Mouse (Mus musculus): ENCODE measurements around the gene Aldh4a1. TPM values are rescaled to one million over a fixed set of nuclear protein-coding genes. Genes with fewer than 3 reads are reported as not detected.
A peak's percentile ranks its signal among the peaks of the same experiment; 100 is the strongest.

The Aldh4a1 gene
- polyA plus RNA-seq, 1 experiment from 2014 or later = 19.6 TPM

GRCm38 (mm10) chr4:139630171-139630570 lies 7.5 kb downstream of the Aldh4a1 start:
- Histone ChIP-seq H3K36me3 (0 out of 2 replicates have a peak, but pooled peaks cover 3% of the 10 kb centered on the region), H3K27ac (replicated peaks) (no peak overlapping the region), H3K4me1 (no peaks in the 10 kb centered on the region), H3K9me3 (no peaks in the 10 kb centered on the region), H3K4me3 (no peak overlapping the region), H3K9ac (replicated peaks) (no peak overlapping the region), H3K4me2 (replicated peaks) (no peak overlapping the region), H3K27me3 (no peaks in the 10 kb centered on the region)
- no peak for ATAC-seq (ENCODE audit: low FRiP score, low read depth)
- 74% methylated on average over 10 of the region's 10 CpGs for WGBS

DNA sequence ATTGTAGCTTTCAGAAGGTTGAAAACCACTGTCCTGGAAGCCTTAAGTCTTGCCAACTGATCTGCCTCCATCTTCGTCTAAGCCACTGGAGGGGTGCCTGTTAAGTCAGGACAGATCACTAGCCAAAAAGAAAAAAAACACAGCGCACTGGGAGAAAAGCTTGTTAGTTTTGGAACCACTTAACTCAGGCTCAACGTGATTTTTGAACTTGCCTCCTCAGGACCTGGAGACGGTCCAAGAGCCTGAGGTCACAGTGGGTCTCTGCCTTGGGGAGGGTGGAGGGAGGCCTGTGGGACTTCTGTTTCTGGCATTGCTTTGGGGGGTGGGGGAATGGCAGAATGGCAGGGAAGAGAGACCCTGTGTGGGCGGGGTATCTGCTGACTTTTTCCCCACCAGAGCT lies 8.5 kb downstream of the Aldh4a1 start:
- Histone ChIP-seq H3K4me1 (no peaks in the 10 kb centered on the region), H3K9ac (replicated peaks) (no peak overlapping the region), H3K4me3 (no peak overlapping the region), H3K9me3 (no peaks in the 10 kb centered on the region), H3K27ac (replicated peaks) (no peak overlapping the region), H3K36me3 (0 out of 2 replicates have a peak, but pooled peaks cover 3% of the 10 kb centered on the region), H3K4me2 (replicated peaks) (no peak overlapping the region), H3K27me3 (no peaks in the 10 kb centered on the region)
- ATAC-seq (ENCODE audit: low FRiP score, low read depth) = no peak
- WGBS = 79% methylated on average over 5 of the region's 5 CpGs

- no peaks in the 10 kb centered on the region for H3K27me3 ChIP-seq
- 0 out of 2 replicates have a peak, but pooled peaks cover 3% of the 10 kb centered on the region for H3K36me3 ChIP-seq
- no peak overlapping the region for H3K9ac ChIP-seq (replicated peaks)
- no peak overlapping the region for H3K4me2 ChIP-seq (replicated peaks)
- no peaks in the 10 kb centered on the region for H3K4me1 ChIP-seq
- no peak overlapping the region for H3K27ac ChIP-seq (replicated peaks)
- no peak for ATAC-seq (ENCODE audit: low FRiP score, low read depth)
- H3K9me3 ChIP-seq = no peaks in the 10 kb centered on the region
- no peak overlapping the region for H3K4me3 ChIP-seq
- 90% methylated on average over 7 of the region's 7 CpGs for WGBS
Observed at GRCm38 (mm10) chr4:139631569-139632253, 9.0 kb downstream of the Aldh4a1 start.

GRCm38 (mm10) chr4:139632254-139632580 lies 9.6 kb downstream of the Aldh4a1 start:
- H3K4me1 ChIP-seq = no peaks in the 10 kb centered on the region
- H3K9me3 ChIP-seq = no peaks in the 10 kb centered on the region
- ATAC-seq (ENCODE audit: low FRiP score, low read depth) = no peak

DNA sequence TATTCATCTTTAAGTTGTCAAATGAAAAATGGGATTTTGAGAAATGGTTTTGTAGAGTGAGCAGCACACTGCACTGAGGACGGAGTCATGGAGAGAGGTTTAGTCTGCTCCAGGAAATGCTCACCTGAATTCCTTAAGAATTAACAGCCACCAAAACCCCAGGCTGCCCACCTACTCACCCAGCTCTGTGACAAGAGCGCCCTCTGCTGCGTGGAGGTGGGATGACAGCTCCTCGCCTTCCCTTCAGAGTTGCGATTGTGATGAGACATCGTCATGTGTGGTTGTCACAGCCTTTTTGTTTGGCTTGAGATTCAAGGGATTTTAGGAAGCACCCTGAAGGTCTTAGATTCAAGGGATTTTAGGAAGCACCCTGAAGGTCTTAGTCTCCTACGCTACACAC lies 13.7 kb downstream of the Aldh4a1 start:
- Histone ChIP-seq H3K4me3 (no peak overlapping the region), H3K9ac (replicated peaks) (no peak overlapping the region), H3K4me1 (peaks cover 17% of the 10 kb centered on the region), H3K27me3 (peaks cover 13% of the 10 kb centered on the region), H3K27ac (replicated peaks) (no peak overlapping the region), H3K4me2 (replicated peaks) (no peak overlapping the region), H3K9me3 (no peaks in the 10 kb centered on the region), H3K36me3 (no peaks in the 10 kb centered on the region)
- WGBS = 28% methylated on average over 7 of the region's 7 CpGs
- no peak for ATAC-seq (ENCODE audit: low FRiP score, low read depth)

More at GRCm38 (mm10) chr4:139632254-139632580, 9.6 kb downstream of the Aldh4a1 start:
- no peaks in the 10 kb centered on the region for H3K27me3 ChIP-seq
- H3K27ac ChIP-seq (replicated peaks) = no peak overlapping the region
- H3K4me2 ChIP-seq (replicated peaks) = no peak overlapping the region
- H3K4me3 ChIP-seq = no peak overlapping the region
- no peak overlapping the region for H3K9ac ChIP-seq (replicated peaks)
- 88% methylated on average over 10 of the region's 10 CpGs for WGBS
- H3K36me3 ChIP-seq = 0 out of 2 replicates have a peak, but pooled peaks cover 3% of the 10 kb centered on the region

DNA sequence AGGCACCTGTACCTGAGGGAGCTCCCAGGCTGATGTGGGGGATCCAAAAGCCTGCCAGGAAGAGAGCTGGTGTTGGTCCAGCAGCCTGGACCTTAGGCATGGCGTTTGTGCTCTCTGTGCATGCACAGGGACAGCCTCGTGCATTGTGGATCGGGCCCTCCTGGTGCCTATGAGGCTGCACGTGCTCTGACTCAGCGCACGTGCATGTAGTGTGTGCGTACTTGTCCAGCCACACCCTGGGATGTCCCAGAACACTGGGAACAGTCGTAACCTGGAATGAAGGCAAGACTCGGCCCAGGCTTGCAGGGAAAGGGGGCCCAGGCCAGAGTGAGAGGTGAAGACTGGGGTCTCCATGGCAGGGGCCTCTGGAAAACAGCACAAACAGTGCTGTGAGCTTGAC lies 15.2 kb downstream of the Aldh4a1 start:
- no peak overlapping the region for H3K4me3 ChIP-seq
- H3K9ac ChIP-seq (replicated peaks) = no peak overlapping the region
- no peaks in the 10 kb centered on the region for H3K36me3 ChIP-seq
- ATAC-seq (ENCODE audit: low FRiP score, low read depth) = no peak
- 90% methylated on average over 9 of the region's 9 CpGs for WGBS
- H3K4me1 ChIP-seq = peaks cover 30% of the 10 kb centered on the region
- peaks cover 27% of the 10 kb centered on the region for H3K27me3 ChIP-seq
- H3K9me3 ChIP-seq = no peaks in the 10 kb centered on the region
- H3K4me2 ChIP-seq (replicated peaks) = no peak overlapping the region
- H3K27ac ChIP-seq (replicated peaks) = no peak overlapping the region

- no peak overlapping the region for H3K9ac ChIP-seq (replicated peaks)
- H3K27ac ChIP-seq (replicated peaks) = no peak overlapping the region
- H3K4me2 ChIP-seq (replicated peaks) = no peak overlapping the region
- H3K4me1 ChIP-seq = peaks cover 30% of the 10 kb centered on the region
- peaks cover 32% of the 10 kb centered on the region for H3K27me3 ChIP-seq
- H3K9me3 ChIP-seq = no peaks in the 10 kb centered on the region
- no peak overlapping the region for H3K4me3 ChIP-seq
- no peak for ATAC-seq (ENCODE audit: low FRiP score, low read depth)
- no peaks in the 10 kb centered on the region for H3K36me3 ChIP-seq
- 94% methylated on average over 16 of the region's 16 CpGs for WGBS
Observed at GRCm38 (mm10) chr4:139638356-139638755, 15.7 kb downstream of the Aldh4a1 start.

DNA sequence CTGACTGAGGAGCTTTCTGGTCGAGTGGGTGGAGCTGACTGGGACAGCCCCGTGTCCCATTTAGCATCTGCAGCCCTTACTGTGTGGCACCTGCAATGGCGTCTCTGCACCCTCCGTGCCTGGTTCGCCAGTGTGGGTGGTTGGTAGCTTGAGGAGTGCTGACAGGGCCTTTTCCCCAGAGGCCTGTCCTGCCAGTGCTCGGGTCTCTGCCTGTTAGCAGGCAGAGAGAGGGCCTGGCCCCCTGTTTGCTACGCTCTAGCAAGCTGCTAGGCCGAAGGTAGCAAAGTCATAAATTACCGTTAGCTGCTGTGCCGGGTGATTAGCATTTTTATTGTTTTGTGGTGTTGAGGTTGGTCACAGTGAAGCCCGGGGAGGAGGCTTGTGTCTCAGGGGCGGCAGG lies 17.1 kb downstream of the Aldh4a1 start:
- ATAC-seq (ENCODE audit: low FRiP score, low read depth) = no peak
- no peak overlapping the region for H3K4me2 ChIP-seq (replicated peaks)

GRCm38 (mm10) chr4:139640333-139640732 lies 17.7 kb downstream of the Aldh4a1 start:
- Histone ChIP-seq H3K9ac (replicated peaks) (no peak overlapping the region), H3K36me3 (no peaks in the 10 kb centered on the region), H3K4me3 (no peak overlapping the region), H3K4me2 (replicated peaks) (no peak overlapping the region), H3K4me1 (peaks cover 30% of the 10 kb centered on the region), H3K27me3 (peaks cover 38% of the 10 kb centered on the region), H3K27ac (replicated peaks) (0 out of 2 replicates have a peak overlapping the region, but pooled peaks have one; percentile 8), H3K9me3 (no peaks in the 10 kb centered on the region)
- ATAC-seq (ENCODE audit: low FRiP score, low read depth) = no peak
- WGBS = 71% methylated on average over 12 of the region's 12 CpGs

More for the DNA sequence above, 17.1 kb downstream of the Aldh4a1 start:
- peak overlapping the region; percentile 8; the same call in 1 of the 2 replicates for H3K27ac ChIP-seq (replicated peaks)
- 0 out of 2 replicates have a peak overlapping the region, but pooled peaks have one; percentile 11 for H3K9ac ChIP-seq (replicated peaks)
- no peaks in the 10 kb centered on the region for H3K9me3 ChIP-seq
- no peaks in the 10 kb centered on the region for H3K36me3 ChIP-seq
- WGBS = 31% methylated on average over 12 of the region's 12 CpGs
- H3K27me3 ChIP-seq = peaks cover 38% of the 10 kb centered on the region
- H3K4me3 ChIP-seq = no peak overlapping the region
- peaks cover 30% of the 10 kb centered on the region for H3K4me1 ChIP-seq

GRCm38 (mm10) chr4:139640775-139641174 lies 18.1 kb downstream of the Aldh4a1 start:
- WGBS = 63% methylated on average over 6 of the region's 6 CpGs

GRCm38 (mm10) chr4:139641829-139642425 lies 19.3 kb downstream of the Aldh4a1 start:
- WGBS = 2% methylated on average over 30 of the region's 30 CpGs
- Histone ChIP-seq H3K27me3 (peaks cover 38% of the 10 kb centered on the region), H3K9ac (replicated peaks) (peak overlapping the region; percentile 50), H3K4me1 (peaks cover 30% of the 10 kb centered on the region), H3K27ac (replicated peaks) (no peak overlapping the region), H3K4me3 (peak overlapping the region; percentile 26), H3K9me3 (no peaks in the 10 kb centered on the region), H3K36me3 (peaks cover 4% of the 10 kb centered on the region), H3K4me2 (replicated peaks) (peak overlapping the region; percentile 51)
- ATAC-seq (ENCODE audit: low FRiP score, low read depth) = 0 out of 2 replicates have a peak, but pooled peaks have one; percentile 19

More at GRCm38 (mm10) chr4:139640775-139641174, 18.1 kb downstream of the Aldh4a1 start:
- Histone ChIP-seq H3K9ac (replicated peaks) (no peak overlapping the region), H3K4me2 (replicated peaks) (no peak overlapping the region), H3K4me1 (peaks cover 30% of the 10 kb centered on the region), H3K4me3 (no peak overlapping the region), H3K36me3 (no peaks in the 10 kb centered on the region), H3K27me3 (peaks cover 38% of the 10 kb centered on the region), H3K27ac (replicated peaks) (no peak overlapping the region), H3K9me3 (no peaks in the 10 kb centered on the region)
- ATAC-seq (ENCODE audit: low FRiP score, low read depth) = no peak

DNA sequence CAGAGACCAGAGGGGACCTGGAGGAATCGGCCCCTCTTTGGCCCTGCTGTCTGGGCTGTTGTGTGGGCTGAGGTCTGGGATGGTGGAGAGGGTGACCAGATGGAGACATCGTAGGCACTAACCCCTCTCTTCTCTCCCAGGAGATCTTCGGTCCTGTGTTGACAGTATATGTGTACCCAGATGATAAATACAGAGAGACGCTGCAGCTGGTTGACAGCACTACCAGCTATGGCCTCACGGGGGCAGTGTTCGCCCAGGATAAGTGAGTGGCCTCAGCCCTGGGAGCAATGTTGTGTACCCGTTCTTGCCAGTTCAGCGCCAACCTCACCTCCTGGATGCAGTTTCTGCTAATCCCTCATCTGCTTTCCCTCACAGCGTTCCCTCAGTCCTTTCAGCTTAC lies 21.3 kb downstream of the Aldh4a1 start:
- 18% methylated on average over 9 of the region's 9 CpGs for WGBS
- no peak overlapping the region for H3K9ac ChIP-seq (replicated peaks)
- ATAC-seq (ENCODE audit: low FRiP score, low read depth) = 0 out of 2 replicates have a peak, but pooled peaks have one; percentile 35

More for the DNA sequence above, 21.3 kb downstream of the Aldh4a1 start:
- no peak overlapping the region for H3K27ac ChIP-seq (replicated peaks)
- H3K27me3 ChIP-seq = peaks cover 38% of the 10 kb centered on the region
- peaks cover 6% of the 10 kb centered on the region for H3K36me3 ChIP-seq
- peaks cover 30% of the 10 kb centered on the region for H3K4me1 ChIP-seq
- no peaks in the 10 kb centered on the region for H3K9me3 ChIP-seq
- no peak overlapping the region for H3K4me2 ChIP-seq (replicated peaks)
- no peak overlapping the region for H3K4me3 ChIP-seq

Data from midbrain, embryonic 12.5 days (tissue).